Mouse (Mus musculus): ENCODE data around the gene Dhrs9. TPM values are rescaled to one million over a fixed set of nuclear protein-coding genes. Genes with fewer than 3 reads are reported as not detected.
"Not testable (repeated sequence)": the region's sequence is repeated elsewhere in the genome, so short reads cannot be mapped to it uniquely, and the experiment has no call there.

The Dhrs9 gene
- polyA plus RNA-seq (2012; rRNA removed): 0.28 and 0.36 TPM in 2 replicates

- no peak for DNase-seq (ENCODE audit: low spot score)
Measured at GRCm38 (mm10) chr2:69380281-69380680, at the start of gene Dhrs9. Gene Dhrs9, plus strand, starts transcription at chr2:69380445.

DNA sequence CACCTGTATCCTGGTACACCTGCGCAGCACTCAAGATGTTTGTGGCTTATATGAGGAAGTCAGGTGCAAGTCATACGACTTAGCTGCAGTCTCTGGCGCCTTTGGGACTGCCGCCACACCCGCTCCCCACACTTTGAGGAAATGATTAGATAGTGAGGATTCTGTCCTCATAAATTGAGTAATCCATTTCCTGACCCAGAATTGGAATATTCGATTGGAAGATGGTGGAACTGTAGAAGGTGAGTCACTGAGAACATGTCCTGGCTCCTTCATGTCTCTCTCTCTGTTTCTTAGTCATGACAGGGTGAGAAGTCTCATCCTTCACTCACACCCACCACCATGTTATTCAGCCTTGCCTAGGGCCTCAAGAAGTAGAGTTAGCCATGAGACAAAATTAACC is 48.7 kb upstream of the Dhrs9 start:
- not testable (repeated sequence) for DNase-seq (ENCODE audit: low spot score)

DNA sequence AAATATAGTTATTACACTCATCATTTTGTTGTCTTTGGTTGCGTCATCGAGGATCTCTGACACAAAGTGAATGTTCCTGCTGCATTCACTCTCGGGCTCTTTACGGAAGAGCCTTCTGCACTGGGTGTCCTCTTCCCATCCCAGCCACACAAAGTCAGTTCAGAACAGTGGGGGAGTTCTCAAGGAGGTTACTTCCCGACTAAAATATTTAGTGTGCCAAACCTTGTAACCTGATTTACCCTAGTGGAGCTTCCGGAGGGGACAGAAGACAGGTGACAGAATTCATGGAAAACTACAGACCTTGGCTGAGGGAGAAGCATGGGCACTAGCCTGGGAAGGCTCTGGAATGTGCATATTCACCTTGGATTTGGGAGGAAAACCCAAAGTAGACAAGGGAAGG is 38.7 kb upstream of the Dhrs9 start:
- DNase-seq (ENCODE audit: low spot score): no peak

GRCm38 (mm10) chr2:69342496-69343221 is 37.6 kb upstream of the Dhrs9 start, which contains the start of gene Abcb11:
Gene Abcb11, minus strand, starts transcription at chr2:69342616.
- DNase-seq (ENCODE audit: low spot score): no peak

GRCm38 (mm10) chr2:69355402-69355801 is 24.8 kb upstream of the Dhrs9 start:
- DNase-seq (ENCODE audit: low spot score): not testable (repeated sequence)

DNA sequence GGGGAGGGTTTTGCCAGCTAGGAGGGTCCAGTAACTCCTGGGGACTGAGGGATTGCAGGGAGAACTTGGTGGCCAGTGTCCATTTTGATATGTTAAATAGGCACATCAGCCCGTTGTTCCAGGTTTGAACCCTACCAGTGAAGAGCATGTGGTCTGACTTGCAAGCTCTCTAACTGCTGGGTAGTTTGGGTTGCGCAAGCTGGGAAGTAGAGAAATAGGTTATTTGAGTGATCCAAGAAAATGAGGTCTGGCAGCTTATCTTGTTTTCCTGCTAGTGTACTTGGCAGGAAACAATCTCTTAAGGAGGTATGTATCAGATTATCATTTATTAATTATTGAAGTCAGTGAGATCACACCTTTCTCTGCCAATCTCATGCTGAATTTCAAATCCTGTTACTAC is 15.4 kb upstream of the Dhrs9 start:
- DNase-seq (ENCODE audit: low spot score): no peak

DNA sequence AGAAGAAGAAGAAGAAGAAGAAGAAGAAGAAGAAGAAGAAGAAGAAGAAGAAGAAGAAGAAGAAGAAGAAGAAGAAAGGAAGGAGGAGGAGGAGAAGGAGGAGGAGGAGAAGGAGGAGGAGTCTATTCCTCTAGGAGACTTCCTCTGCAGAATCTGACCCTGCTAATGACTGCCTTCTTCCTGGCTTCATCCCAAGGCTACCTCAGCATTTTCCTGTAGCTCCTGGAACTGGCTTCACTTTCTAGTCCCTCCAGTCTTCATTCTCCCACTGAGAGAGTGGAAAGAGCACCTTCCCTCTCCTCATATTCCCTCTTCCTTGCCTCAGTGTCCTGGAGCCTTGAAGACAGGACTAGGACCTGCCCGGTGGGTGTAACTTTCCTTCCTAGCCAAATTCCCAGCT is 15.0 kb upstream of the Dhrs9 start:
- no peak for DNase-seq (ENCODE audit: low spot score)

GRCm38 (mm10) chr2:69376780-69377179 is 3.5 kb upstream of the Dhrs9 start:
- DNase-seq (ENCODE audit: low spot score): no peak

DNA sequence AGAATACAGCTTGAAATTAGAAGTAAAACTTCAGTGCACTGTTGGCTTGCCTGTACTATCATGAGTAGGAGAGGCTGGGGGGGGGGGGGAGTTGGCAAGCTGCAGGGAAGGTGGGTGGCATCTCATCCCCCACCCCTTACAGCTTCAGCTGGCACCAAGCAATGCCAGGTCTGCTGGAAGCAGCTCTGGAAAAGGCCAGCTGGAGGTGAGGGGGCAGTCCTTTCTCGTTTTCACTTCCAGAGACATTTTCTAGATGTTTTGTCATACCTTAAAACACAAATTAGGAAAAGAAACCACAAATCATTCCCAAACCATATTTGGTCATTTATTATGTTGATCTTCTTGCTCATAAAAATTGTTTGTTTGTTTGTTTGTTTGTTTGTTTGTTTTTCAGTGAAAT is 444 bp upstream of the Dhrs9 start:
- DNase-seq (ENCODE audit: low spot score): no peak

- DNase-seq (ENCODE audit: low spot score): no peak
Measured at GRCm38 (mm10) chr2:69381740-69382139, 1.5 kb downstream of the Dhrs9 start.

GRCm38 (mm10) chr2:69382838-69383237 is 2.6 kb downstream of the Dhrs9 start:
- DNase-seq (ENCODE audit: low spot score): no peak

DNA sequence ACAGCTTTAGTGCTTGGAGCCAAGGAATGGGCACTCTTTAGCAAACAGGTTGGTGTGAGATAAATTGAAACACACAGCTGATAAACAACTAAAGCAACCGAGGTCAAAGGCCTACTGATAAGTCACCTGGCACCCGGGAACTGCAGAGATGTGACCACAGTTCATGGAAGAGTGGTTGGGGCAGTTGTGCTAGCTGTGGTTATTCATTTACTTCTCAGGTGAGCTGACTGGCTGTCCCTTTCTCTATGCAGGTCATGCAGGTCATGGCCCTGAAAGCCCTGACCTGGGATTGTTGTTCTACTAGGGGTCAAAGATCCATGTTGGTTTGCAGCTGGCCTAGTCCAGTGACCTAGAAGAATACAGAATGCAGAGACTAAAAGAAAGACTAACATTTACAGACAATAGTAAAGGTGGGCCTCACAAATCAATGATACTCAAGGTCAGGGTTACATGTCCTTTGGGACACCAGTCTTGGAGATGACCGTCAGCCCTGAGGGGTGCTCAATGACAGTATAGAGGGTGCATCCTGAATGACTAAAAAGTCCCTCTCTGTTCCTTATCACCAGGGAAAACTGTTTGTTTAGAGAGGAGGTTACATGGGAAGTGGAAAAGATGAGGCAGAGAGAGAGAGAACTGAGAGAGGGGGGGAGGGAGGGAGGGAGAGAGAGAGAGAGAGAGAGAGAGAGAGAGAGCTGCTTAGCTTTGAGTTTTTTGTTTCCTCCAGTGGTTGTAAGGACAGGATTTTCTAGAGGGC is 6.0 kb downstream of the Dhrs9 start:
- DNase-seq (ENCODE audit: low spot score): no peak

DNA sequence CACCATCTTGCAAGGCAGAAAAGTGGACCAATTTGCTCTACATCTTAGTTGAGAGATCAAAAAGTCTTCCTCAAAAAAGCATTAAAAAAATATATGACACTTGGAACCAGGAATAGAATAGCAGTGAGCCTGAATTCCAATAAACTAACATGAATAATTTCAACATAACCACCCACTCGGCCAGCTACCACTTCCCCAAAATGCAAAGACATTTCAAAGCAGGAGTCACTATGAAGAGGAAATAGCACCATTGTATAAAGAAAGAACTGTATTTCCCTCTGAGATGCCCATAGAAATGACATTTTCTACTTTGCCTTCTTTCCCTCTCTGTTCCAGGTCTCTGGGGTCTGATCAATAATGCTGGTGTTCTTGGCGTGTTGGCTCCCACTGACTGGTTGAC is 13.7 kb downstream of the Dhrs9 start:
- no peak for DNase-seq (ENCODE audit: low spot score)

DNA sequence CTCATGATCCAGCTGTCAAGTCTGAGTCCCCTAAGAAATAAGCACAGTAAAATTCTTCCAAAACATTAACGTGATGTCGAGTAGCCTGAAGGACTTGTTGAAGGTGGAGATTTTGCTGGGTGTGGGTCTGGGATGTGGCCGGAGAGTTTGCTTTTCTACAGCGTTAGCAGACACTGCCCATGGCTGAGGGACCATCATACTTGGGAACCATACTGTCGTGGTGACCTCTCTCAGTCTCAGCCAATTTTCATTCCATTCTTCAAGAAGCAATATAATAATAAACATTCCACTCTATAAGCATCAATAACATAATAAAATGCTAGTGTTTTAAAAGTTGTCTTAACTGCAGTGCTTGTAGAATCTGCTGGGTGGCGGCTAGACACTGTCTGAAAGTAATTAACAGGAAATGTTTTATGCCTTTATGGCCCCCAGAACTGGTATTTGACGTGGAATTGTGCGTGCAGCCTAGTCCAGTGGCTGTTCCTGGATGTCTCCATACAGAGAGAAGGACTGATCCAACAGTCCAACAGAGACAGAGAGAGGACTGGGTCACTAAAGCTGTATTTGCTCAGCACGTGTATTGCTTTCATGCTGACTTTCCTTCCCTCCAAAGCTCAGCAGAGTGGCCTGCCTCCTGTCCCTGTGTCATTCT is 15.5 kb downstream of the Dhrs9 start:
- DNase-seq (ENCODE audit: low spot score): no peak

DNA sequence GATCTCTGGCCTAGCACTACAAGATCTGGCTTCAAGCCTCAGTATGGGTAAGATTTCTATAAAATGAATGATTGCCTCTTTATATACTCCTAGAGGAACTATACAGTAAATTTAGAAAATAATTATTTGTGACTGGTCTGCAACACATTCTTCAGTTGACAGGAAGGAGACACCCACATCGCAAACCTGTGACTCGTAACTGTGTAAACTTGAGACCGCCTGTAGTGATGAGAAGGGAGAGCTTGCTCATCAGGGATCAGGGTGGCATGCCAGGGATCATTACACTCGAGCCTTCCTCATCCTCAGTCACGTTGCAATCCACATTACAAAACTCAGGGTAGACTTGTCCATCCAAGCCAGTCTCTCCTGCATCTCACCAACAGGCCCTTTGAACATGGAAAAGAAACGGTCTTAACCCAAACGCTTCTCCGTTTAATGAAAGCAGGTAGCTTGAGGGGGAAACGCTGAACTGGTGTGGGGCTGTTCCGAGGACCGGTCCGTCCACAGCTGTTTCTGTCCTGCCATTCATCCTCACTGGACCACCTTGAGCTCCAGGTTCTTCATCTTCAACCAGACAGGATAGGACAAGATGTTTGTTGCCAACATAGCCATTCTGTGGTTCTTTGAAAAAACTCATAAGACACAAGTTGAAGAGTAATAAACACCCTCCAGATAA is 16.7 kb downstream of the Dhrs9 start:
- DNase-seq (ENCODE audit: low spot score): no peak

DNA sequence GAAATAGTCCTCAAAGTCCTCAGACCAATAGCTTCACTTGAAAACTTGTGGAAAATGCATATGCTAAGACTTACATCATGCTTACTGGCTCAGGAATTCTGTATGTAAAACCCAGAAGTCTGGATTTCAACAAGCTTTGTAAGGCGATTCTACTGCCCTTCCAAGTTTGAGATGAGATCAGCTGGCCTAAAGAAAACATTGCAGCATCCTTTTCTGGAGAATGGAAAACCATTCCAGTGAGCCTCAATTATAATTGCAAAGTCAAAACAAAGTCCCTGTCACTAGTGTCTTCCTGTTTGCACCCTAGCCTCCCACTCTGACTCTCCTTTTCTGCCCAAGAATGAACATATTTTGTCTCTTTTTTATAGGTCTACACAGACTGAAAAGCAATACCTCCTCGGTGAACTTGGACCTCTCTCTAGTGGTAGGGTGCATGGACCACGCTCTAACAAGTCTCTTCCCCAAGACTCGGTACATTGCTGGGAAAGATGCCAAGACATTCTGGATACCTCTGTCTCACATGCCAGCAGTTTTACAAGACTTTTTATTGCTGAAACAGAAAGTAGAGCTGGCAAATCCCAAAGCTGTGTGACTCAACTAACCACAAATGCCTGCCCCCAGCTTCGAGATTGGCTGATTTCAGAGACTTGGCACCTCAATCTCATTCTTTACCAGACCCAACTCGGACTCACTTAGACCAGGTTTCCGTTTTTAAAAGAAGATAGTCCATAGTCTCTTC is 20.8 kb downstream of the Dhrs9 start:
- no peak for DNase-seq (ENCODE audit: low spot score)

DNA sequence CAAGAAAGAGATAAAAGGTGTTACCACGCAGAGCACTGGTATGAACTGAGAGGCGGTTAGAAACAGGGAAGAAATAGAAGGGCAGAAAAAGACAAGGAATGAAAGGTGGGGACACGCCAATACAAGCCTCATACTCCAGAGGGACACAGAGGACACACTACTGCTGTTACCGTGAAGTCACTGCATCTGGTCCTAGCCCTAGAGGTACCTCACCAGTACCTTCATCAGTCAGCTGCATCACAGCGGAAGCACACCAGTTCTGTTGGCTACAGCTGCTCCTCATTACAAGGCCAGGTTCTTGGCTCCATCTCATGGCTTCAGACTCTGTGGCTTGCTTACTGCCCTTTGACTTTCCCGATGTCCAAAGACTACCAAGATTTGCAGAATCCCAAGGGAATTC is 21.6 kb downstream of the Dhrs9 start:
- DNase-seq (ENCODE audit: low spot score): no peak

DNA sequence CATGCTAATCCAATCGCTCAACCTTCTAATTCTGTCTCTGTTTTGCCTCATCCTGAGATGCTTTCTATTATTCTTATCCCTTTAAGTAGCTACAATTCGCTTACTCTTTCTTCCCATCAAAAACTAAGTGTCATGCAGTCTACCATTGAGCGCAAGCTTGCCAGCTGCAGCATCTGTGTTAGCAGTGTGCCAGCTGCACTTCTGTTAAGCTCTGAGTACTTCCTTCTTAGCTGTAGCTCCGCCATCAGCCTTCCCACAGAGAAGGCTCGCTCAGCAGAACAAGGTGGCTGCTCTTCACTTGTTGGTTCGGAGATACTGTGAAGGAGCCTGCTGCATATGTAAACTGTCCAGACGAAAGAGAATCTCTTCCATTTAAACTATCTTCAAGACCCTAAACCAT is 22.1 kb downstream of the Dhrs9 start:
- no peak for DNase-seq (ENCODE audit: low spot score)

GRCm38 (mm10) chr2:69405692-69406091 is 25.4 kb downstream of the Dhrs9 start:
- no peak for DNase-seq (ENCODE audit: low spot score)

- no peak for DNase-seq (ENCODE audit: low spot score)
Measured at GRCm38 (mm10) chr2:69414539-69414938, 34.3 kb downstream of the Dhrs9 start.

GRCm38 (mm10) chr2:69415070-69415469 is 34.8 kb downstream of the Dhrs9 start:
- DNase-seq (ENCODE audit: low spot score): no peak
